Comparison of ENCODE assay signal across 9 mouse cellular contexts in genomic region chr15:100088021-100088420, GRCm38 (mm10). TPM values are rescaled to one million over a fixed set of nuclear protein-coding genes. Genes with fewer than 3 reads are reported as not detected.
DNase-seq lines count a peak whose midpoint lies in the region; ATAC-seq lines count a peak whose summit lies in the region.
"Had no signal": no experiment of that assay in that cellular context is flagged by ENCODE, and none has a peak within 500 bp of the region (broad histone marks: within the 10 kb centered on the region; RNA-seq: fewer than 3 reads in every experiment).

No protein-coding gene starts in this region.

- H3K27ac ChIP-seq in kidney, embryonic 14.5 days (ENCODE audit: low read depth, low read length): peak overlapping the region; percentile 13; the same call in 1 of the 2 replicates
- peak overlapping the region; percentile 27; the same call in 1 of the 2 replicates for H3K27ac ChIP-seq in intestine, embryonic 15.5 days
- H3K27ac ChIP-seq in forebrain, embryonic 13.5 days: no peak overlapping the region

- WGBS in kidney, embryonic 14.5 days: 70% methylated on average over 7 of the region's 7 CpGs
- WGBS in intestine, embryonic 15.5 days: 66% methylated on average over 7 of the region's 7 CpGs
- 85% methylated on average over 7 of the region's 7 CpGs for WGBS in forebrain, embryonic 13.5 days

- H3K4me2 ChIP-seq in kidney, embryonic 14.5 days (replicated peaks; ENCODE audit: low read depth, low read length): no peak overlapping the region
- H3K4me2 ChIP-seq in intestine, embryonic 15.5 days (replicated peaks): no peak overlapping the region
- no peak overlapping the region for H3K4me2 ChIP-seq in forebrain, embryonic 13.5 days

- H3K9ac ChIP-seq in kidney, embryonic 14.5 days (ENCODE audit: low read depth, low read length): no peak overlapping the region
- no peak overlapping the region for H3K9ac ChIP-seq in intestine, embryonic 15.5 days
- H3K9ac ChIP-seq in forebrain, embryonic 13.5 days: no peak overlapping the region

- no peak for ATAC-seq in kidney, embryonic 14.5 days (ENCODE audit: low FRiP score, low TSS enrichment)
- peak; percentile 68 for ATAC-seq in intestine, embryonic 15.5 days
- no peak for ATAC-seq in granulocyte monocyte progenitor cell, adult 5-6 weeks (replicated peaks; ENCODE audit: poor library complexity, severe bottlenecking)
- no peak for ATAC-seq in forebrain, embryonic 13.5 days
- ATAC-seq: forebrain, embryonic 16.5 days had no signal

- peaks cover 23% of the 10 kb centered on the region for H3K4me1 ChIP-seq in kidney, embryonic 14.5 days (ENCODE audit: control insufficient read depth, insufficient read depth, low read length)
- peaks cover 26% of the 10 kb centered on the region for H3K4me1 ChIP-seq in intestine, embryonic 15.5 days (replicated peaks)
- H3K4me1 ChIP-seq in forebrain, embryonic 13.5 days: peaks cover 28% of the 10 kb centered on the region

- no peak overlapping the region for H3K4me3 ChIP-seq in kidney, embryonic 14.5 days (ENCODE audit: low read length)
- H3K4me3 ChIP-seq in intestine, embryonic 15.5 days (replicated peaks): no peak overlapping the region
- no peak overlapping the region for H3K4me3 ChIP-seq in forebrain, embryonic 13.5 days

- no peaks in the 10 kb centered on the region for H3K36me3 ChIP-seq in kidney, embryonic 14.5 days (ENCODE audit: control insufficient read depth, insufficient read depth, low read length)
- H3K36me3 ChIP-seq in intestine, embryonic 15.5 days: no peaks in the 10 kb centered on the region
- no peaks in the 10 kb centered on the region for H3K36me3 ChIP-seq in forebrain, embryonic 13.5 days (ENCODE audit: poor library complexity, severe bottlenecking)

- no peaks in the 10 kb centered on the region for H3K27me3 ChIP-seq in kidney, embryonic 14.5 days (ENCODE audit: control insufficient read depth, insufficient read depth, low read length)
- H3K27me3 ChIP-seq in intestine, embryonic 15.5 days (replicated peaks): no peaks in the 10 kb centered on the region
- H3K27me3 ChIP-seq in forebrain, embryonic 13.5 days: no peaks in the 10 kb centered on the region

- H3K9me3 ChIP-seq in kidney, embryonic 14.5 days (ENCODE audit: control insufficient read depth, low read length): no peaks in the 10 kb centered on the region
- no peaks in the 10 kb centered on the region for H3K9me3 ChIP-seq in intestine, embryonic 15.5 days
- H3K9me3 ChIP-seq in forebrain, embryonic 13.5 days (replicated peaks): no peaks in the 10 kb centered on the region

- DNase-seq in kidney, adult 18-20 months: no peak
- DNase-seq in urinary bladder, postnatal 25 days (ENCODE audit: low spot score): peak; percentile 18
- DNase-seq in urinary bladder, postnatal 4 days (ENCODE audit: low spot score in 2 of 2): no peak
- DNase-seq: kidney, postnatal 36 days had no signal

RNA-seq across cellular contexts. Expression of gene Dip2b, which starts 49.6 kb away (rescaled TPM):
- polyA plus RNA-seq in kidney, embryonic 14.5 days (2014; fragmentation: Nextera tagmentation; extraction: Ambion mirVana): 15.2 and 20.7 TPM in 2 replicates
- 7.6 and 8.1 TPM in 2 replicates for polyA plus RNA-seq in intestine, embryonic 15.5 days (2015; fragmentation: Nextera tagmentation; extraction: Ambion mirVana)
- 13.3 and 23.3 TPM in 2 replicates for total RNA-seq in granulocyte monocyte progenitor cell, adult 5-6 weeks (2014; fragmentation: Nextera tagmentation)
- total RNA-seq in granulocyte monocyte progenitor cell, adult 5-6 weeks (2017): 11.0 and 11.9 TPM in 2 replicates
- polyA plus RNA-seq in forebrain, embryonic 13.5 days (2015; fragmentation: Nextera tagmentation; extraction: Ambion mirVana): 18.8 and 20.3 TPM in 2 replicates
